Mouse (Mus musculus) small intestine, adult 2 months (tissue): ENCODE results near the gene Pan3.

Experiments used
- CTCF ChIP-seq: fragments of 200-500 bp; IDR thresholded peaks from 2 replicates; pipeline ENCODE4 v1.5.1; 2012; ENCODE audit warnings: low read depth, mild to moderate bottlenecking, control low read depth, inconsistent platforms, low read length, moderate library complexity, mixed read lengths; ENCODE audit not compliant: insufficient replicate concordance, insufficient read length; ENCODE audit errors: extremely low read depth
- POLR2A ChIP-seq: fragments of 200-500 bp; IDR thresholded peaks from 2 replicates; pipeline ENCODE4 v1.6.1; 2012; ENCODE audit warnings: low read depth, mild to moderate bottlenecking, control low read depth, inconsistent platforms, low read length, moderate library complexity

- TF ChIP-seq POLR2A: no peak
- no peak for TF ChIP-seq CTCF
These were observed 63.2 kb downstream of the Pan3 start for GRCm38 (mm10) chr5:147493205-147493604.
